Mouse (Mus musculus) liver, embryonic 14.5 days (tissue): ENCODE measurements at regions not wholly inside any gene's neighbourhood (a gene's known extent, or its start where the extent isn't known, plus 50 kb on each side); places are given as distances from the start of the nearest gene placed in this dataset.

Source experiments
- CTCF ChIP-seq: IDR thresholded peaks from 2 replicates; pipeline ENCODE4 v1.5.1; 2016; ENCODE audit warnings: antibody characterized with exemption, low read depth, control low read depth
- EP300 ChIP-seq: IDR thresholded peaks from 2 replicates; pipeline ENCODE4 v1.6.1; 2016; ENCODE audit warnings: antibody characterized with exemption, low read depth

DNA sequence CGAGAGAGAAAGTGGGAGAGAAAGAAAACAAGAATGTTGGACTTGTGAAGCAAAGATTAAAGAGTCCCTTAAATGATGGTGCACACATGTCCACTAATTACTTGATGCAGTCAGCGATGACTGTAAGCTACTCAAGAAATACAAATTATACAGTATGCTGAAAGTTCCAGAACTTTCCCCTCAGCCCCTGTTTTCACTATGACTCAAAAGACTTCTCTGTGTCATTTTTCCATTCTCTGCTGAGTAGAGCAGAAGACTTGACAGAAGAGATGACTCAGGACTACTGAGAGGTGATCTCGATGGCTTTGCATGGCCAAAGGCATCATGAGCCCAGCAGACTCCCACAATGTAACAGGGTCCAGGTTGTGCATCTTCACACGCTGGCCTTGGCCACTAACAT, 105.6 kb downstream of the Olfr267 start:
- TF ChIP-seq CTCF = no peak
- no peak for TF ChIP-seq EP300
